Mouse (Mus musculus): ENCODE results near the gene Lamtor2.

GRCm38 (mm10) chr3:88514231-88515094, 38.4 kb downstream of the Lamtor2 start:
- TF ChIP-seq CTCF (IDR thresholded peaks at IDR 0.05; ENCODE audit: extremely low read depth, insufficient read depth, low read length), result no peak
- no peak for TF ChIP-seq POLR2A (IDR thresholded peaks at IDR 0.05; ENCODE audit: extremely low read depth, insufficient read depth, low read length)

Measured in cortical plate, adult 2 months (tissue).